Mouse (Mus musculus): ENCODE results near the gene Dmgdh. TPM values are rescaled to one million over a fixed set of nuclear protein-coding genes. Genes with fewer than 3 reads are reported as not detected.

The Dmgdh gene
- polyA plus RNA-seq, 1 experiment from 2014 or later, result 0.08 TPM

DNA sequence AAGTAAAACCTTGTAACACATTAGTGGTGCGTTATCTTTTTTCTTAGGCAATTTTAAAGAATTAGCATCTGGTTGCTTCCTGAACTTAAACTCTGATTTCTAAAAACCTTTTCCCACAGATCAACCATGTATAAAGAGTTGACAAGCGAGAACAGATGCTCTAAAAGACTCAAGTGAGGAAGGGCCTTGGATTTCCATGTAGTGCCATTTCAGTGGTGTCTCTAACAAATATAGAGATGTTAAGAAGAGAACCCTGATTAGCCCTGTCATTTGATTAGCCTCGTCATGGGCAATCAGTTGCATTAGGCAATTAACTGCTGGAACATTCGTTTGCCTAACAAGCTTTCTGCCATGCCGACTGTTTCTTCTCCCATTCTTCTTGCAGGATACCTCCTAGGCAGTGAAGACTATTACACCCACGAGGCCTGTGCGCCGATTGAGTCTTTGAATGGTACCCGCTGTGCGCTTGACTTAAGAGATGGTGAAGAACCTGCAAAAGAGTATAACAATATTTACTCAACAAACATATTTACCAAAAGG, 119.5 kb downstream of the Dmgdh start:
- no peaks in the 10 kb centered on the region for H3K4me1 ChIP-seq (replicated peaks; ENCODE audit: control insufficient read depth, insufficient read depth, low read length)
- H3K36me3 ChIP-seq (ENCODE audit: control insufficient read depth, insufficient read depth, low read length), result no peaks in the 10 kb centered on the region
- H3K27ac ChIP-seq (ENCODE audit: low read depth, low read length), result no peak overlapping the region
- H3K4me2 ChIP-seq (ENCODE audit: low read depth, low read length, severe bottlenecking), result no peak overlapping the region
- 75% methylated on average over 10 of the region's 10 CpGs for WGBS
- no peak for ATAC-seq (replicated peaks; ENCODE audit: low FRiP score)
- no peak overlapping the region for H3K4me3 ChIP-seq (ENCODE audit: low read depth, low read length)
- H3K9ac ChIP-seq (ENCODE audit: low read length), result no peak overlapping the region
- no peak for DNase-seq (ENCODE audit: low spot score)
- H3K9me3 ChIP-seq (ENCODE audit: control insufficient read depth, low read length), result no peaks in the 10 kb centered on the region; the same call in 1 of the 2 replicates
- no peaks in the 10 kb centered on the region for H3K27me3 ChIP-seq (ENCODE audit: control insufficient read depth, insufficient read depth, low read length)

DNA sequence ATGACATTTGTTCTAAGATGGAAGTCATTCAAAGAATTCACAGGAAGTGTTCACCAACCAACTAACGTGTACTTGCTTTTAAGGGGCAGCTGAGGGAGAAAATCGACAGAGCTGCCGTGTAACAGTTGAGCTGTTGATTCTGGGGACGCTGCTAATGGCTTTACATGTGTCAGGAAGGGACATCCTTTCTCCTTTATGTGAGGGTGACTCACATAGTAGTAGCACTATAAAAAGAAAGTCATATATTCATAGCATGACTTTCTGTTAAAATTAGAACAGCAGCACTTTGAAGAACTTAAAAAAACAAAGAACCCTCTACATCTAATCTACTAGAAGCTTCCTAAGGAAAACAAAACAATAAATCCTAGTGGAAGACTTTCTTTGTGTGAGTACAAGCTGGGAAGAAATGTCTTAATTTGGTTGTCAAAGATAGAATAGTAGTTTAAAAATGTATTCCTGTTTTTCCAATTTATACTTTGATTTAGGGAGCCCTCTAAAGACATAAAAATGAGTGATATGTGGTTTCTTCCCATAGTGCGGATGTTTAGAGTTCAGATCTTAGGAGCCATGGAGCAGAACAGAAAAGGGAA, 122.9 kb downstream of the Dmgdh start:
- H3K4me2 ChIP-seq (ENCODE audit: low read depth, low read length, severe bottlenecking), result no peak overlapping the region
- no peaks in the 10 kb centered on the region for H3K36me3 ChIP-seq (ENCODE audit: control insufficient read depth, insufficient read depth, low read length)
- DNase-seq (ENCODE audit: low spot score) (no peak), ATAC-seq (replicated peaks; ENCODE audit: low FRiP score) (no peak)
- 90% methylated on average over 5 of the region's 5 CpGs for WGBS
- H3K9me3 ChIP-seq (ENCODE audit: control insufficient read depth, low read length), result no peaks in the 10 kb centered on the region; the same call in 1 of the 2 replicates
- no peaks in the 10 kb centered on the region for H3K4me1 ChIP-seq (replicated peaks; ENCODE audit: control insufficient read depth, insufficient read depth, low read length)
- no peak overlapping the region for H3K27ac ChIP-seq (ENCODE audit: low read depth, low read length)
- H3K9ac ChIP-seq (ENCODE audit: low read length), result no peak overlapping the region
- no peaks in the 10 kb centered on the region for H3K27me3 ChIP-seq (ENCODE audit: control insufficient read depth, insufficient read depth, low read length)
- no peak overlapping the region for H3K4me3 ChIP-seq (ENCODE audit: low read depth, low read length)

Small RNA genes within 50 kb of the gene (microRNA-seq; reads per million reads assigned to microRNA genes)
- gene Mir5624 (ENCODE audit: insufficient number of aligned reads), result not detected

Other genes starting within 250 kb of the Dmgdh start
- 3.8 and 3.9 TPM in 2 replicates for gene Jmy, start 174.6 kb upstream of the Dmgdh start, polyA plus RNA-seq (2014; fragmentation: Nextera tagmentation; extraction: Ambion mirVana)
- not detected in 2 replicates for gene Bhmt, start 36.5 kb upstream of the Dmgdh start, polyA plus RNA-seq (2014; fragmentation: Nextera tagmentation; extraction: Ambion mirVana)
- not detected in 2 replicates for gene Bhmt2, start 131 bp upstream of the Dmgdh start, polyA plus RNA-seq (2014; fragmentation: Nextera tagmentation; extraction: Ambion mirVana)
- 6.8 and 8.3 TPM in 2 replicates for gene Arsb, start 97.2 kb downstream of the Dmgdh start, polyA plus RNA-seq (2014; fragmentation: Nextera tagmentation; extraction: Ambion mirVana)

All from forebrain, embryonic 11.5 days (tissue).